Mouse (Mus musculus): ENCODE data around the gene Lhx6. TPM values are rescaled to one million over a fixed set of nuclear protein-coding genes. Genes with fewer than 3 reads are reported as not detected.
A peak's percentile ranks its signal among the peaks of the same experiment; 100 is the strongest.

Lhx6 gene
- polyA plus RNA-seq, 1 experiment from 2014 or later, result 0.94 TPM

GRCm38 (mm10) chr2:36103555-36104367, 1.4 kb downstream of the Lhx6 start:
- Histone ChIP-seq H3K4me1 (peaks cover 50% of the 10 kb centered on the region), H3K36me3 (no peaks in the 10 kb centered on the region), H3K27ac (0 out of 2 replicates have a peak overlapping the region, but pooled peaks have one; percentile 16), H3K27me3 (ENCODE audit: low read depth, poor library complexity, severe bottlenecking) (peaks cover 100% of the 10 kb centered on the region), H3K4me3 (peak overlapping the region; percentile 51), H3K9me3 (replicated peaks) (no peaks in the 10 kb centered on the region)
- DNase-seq (ENCODE audit: low spot score), result peak; percentile 75
- under 1% methylated on average over 38 of the region's 38 CpGs for WGBS

- Histone ChIP-seq H3K9me3 (replicated peaks) (no peaks in the 10 kb centered on the region), H3K4me1 (peaks cover 47% of the 10 kb centered on the region), H3K4me3 (peak overlapping the region; percentile 51), H3K27me3 (ENCODE audit: low read depth, poor library complexity, severe bottlenecking) (peaks cover 100% of the 10 kb centered on the region), H3K36me3 (no peaks in the 10 kb centered on the region), H3K27ac (no peak overlapping the region)
- WGBS, result under 1% methylated on average over 21 of the region's 21 CpGs
- DNase-seq (ENCODE audit: low spot score), result peak; percentile 53
Measured at GRCm38 (mm10) chr2:36103069-36103554, 2.1 kb downstream of the Lhx6 start.

GRCm38 (mm10) chr2:36102559-36102946, 2.7 kb downstream of the Lhx6 start:
- H3K4me3 ChIP-seq, result peak overlapping the region; percentile 51
- peaks cover 100% of the 10 kb centered on the region for H3K27me3 ChIP-seq (ENCODE audit: low read depth, poor library complexity, severe bottlenecking)
- no peak overlapping the region for H3K27ac ChIP-seq
- peaks cover 47% of the 10 kb centered on the region for H3K4me1 ChIP-seq
- under 1% methylated on average over 21 of the region's 21 CpGs for WGBS
- H3K36me3 ChIP-seq, result no peaks in the 10 kb centered on the region
- H3K9me3 ChIP-seq (replicated peaks), result no peaks in the 10 kb centered on the region
- peak; percentile 73 for DNase-seq (ENCODE audit: low spot score)

- WGBS, result 1% methylated on average over 28 of the region's 28 CpGs
- DNase-seq (ENCODE audit: low spot score), result peak; percentile 60
- H3K27me3 ChIP-seq (ENCODE audit: low read depth, poor library complexity, severe bottlenecking), result peaks cover 100% of the 10 kb centered on the region
- H3K9me3 ChIP-seq (replicated peaks), result no peaks in the 10 kb centered on the region
- H3K4me1 ChIP-seq, result peaks cover 47% of the 10 kb centered on the region
- H3K4me3 ChIP-seq, result peak overlapping the region; percentile 51
- no peaks in the 10 kb centered on the region for H3K36me3 ChIP-seq
- H3K27ac ChIP-seq, result no peak overlapping the region
Measured at GRCm38 (mm10) chr2:36101866-36102558, 3.2 kb downstream of the Lhx6 start.

GRCm38 (mm10) chr2:36099739-36100138, 5.5 kb downstream of the Lhx6 start:
- DNase-seq (ENCODE audit: low spot score), result no peak
- Histone ChIP-seq H3K4me3 (no peak overlapping the region), H3K36me3 (no peaks in the 10 kb centered on the region), H3K9me3 (replicated peaks) (no peaks in the 10 kb centered on the region), H3K27ac (no peak overlapping the region), H3K27me3 (ENCODE audit: low read depth, poor library complexity, severe bottlenecking) (peaks cover 100% of the 10 kb centered on the region), H3K4me1 (peaks cover 37% of the 10 kb centered on the region)
- WGBS, result 4% methylated on average over 6 of the region's 6 CpGs

- no peak overlapping the region for H3K4me3 ChIP-seq
- H3K27me3 ChIP-seq (ENCODE audit: low read depth, poor library complexity, severe bottlenecking), result peaks cover 100% of the 10 kb centered on the region
- peaks cover 27% of the 10 kb centered on the region for H3K4me1 ChIP-seq
- no peaks in the 10 kb centered on the region for H3K36me3 ChIP-seq
- H3K9me3 ChIP-seq (replicated peaks), result no peaks in the 10 kb centered on the region
- no peak overlapping the region for H3K27ac ChIP-seq
- DNase-seq (ENCODE audit: low spot score), result no peak
- 4% methylated on average over 5 of the region's 5 CpGs for WGBS
Measured at GRCm38 (mm10) chr2:36098021-36098420, 7.2 kb downstream of the Lhx6 start.

- Histone ChIP-seq H3K27ac (no peak overlapping the region), H3K4me1 (peaks cover 19% of the 10 kb centered on the region), H3K36me3 (no peaks in the 10 kb centered on the region), H3K9me3 (replicated peaks) (no peaks in the 10 kb centered on the region), H3K27me3 (ENCODE audit: low read depth, poor library complexity, severe bottlenecking) (peaks cover 100% of the 10 kb centered on the region), H3K4me3 (no peak overlapping the region)
- DNase-seq (ENCODE audit: low spot score), result peak; percentile 53
- WGBS, result 4% methylated on average over 18 of the region's 18 CpGs
Measured at GRCm38 (mm10) chr2:36097129-36097815, 7.9 kb downstream of the Lhx6 start.

GRCm38 (mm10) chr2:36093914-36094475, 11.2 kb downstream of the Lhx6 start:
- Histone ChIP-seq H3K27me3 (ENCODE audit: low read depth, poor library complexity, severe bottlenecking) (peaks cover 100% of the 10 kb centered on the region), H3K4me3 (no peak overlapping the region), H3K4me1 (peaks cover 20% of the 10 kb centered on the region), H3K9me3 (replicated peaks) (no peaks in the 10 kb centered on the region), H3K27ac (no peak overlapping the region), H3K36me3 (no peaks in the 10 kb centered on the region)
- WGBS, result 3% methylated on average over 31 of the region's 31 CpGs
- DNase-seq (ENCODE audit: low spot score), result peak; percentile 55

- Histone ChIP-seq H3K27me3 (ENCODE audit: low read depth, poor library complexity, severe bottlenecking) (peaks cover 100% of the 10 kb centered on the region), H3K36me3 (no peaks in the 10 kb centered on the region), H3K4me1 (peaks cover 20% of the 10 kb centered on the region), H3K27ac (no peak overlapping the region), H3K4me3 (no peak overlapping the region), H3K9me3 (replicated peaks) (no peaks in the 10 kb centered on the region)
- 14% methylated on average over 7 of the region's 7 CpGs for WGBS
- DNase-seq (ENCODE audit: low spot score), result no peak
Measured at GRCm38 (mm10) chr2:36093301-36093700, 11.9 kb downstream of the Lhx6 start.

GRCm38 (mm10) chr2:36092748-36093147, 12.5 kb downstream of the Lhx6 start:
- under 1% methylated on average over 4 of the region's 4 CpGs for WGBS
- peak; percentile 38 for DNase-seq (ENCODE audit: low spot score)

GRCm38 (mm10) chr2:36090853-36091741, 14.1 kb downstream of the Lhx6 start:
- no peaks in the 10 kb centered on the region for H3K9me3 ChIP-seq (replicated peaks)
- peak overlapping the region; percentile 56 for H3K4me3 ChIP-seq
- peaks cover 20% of the 10 kb centered on the region for H3K4me1 ChIP-seq
- no peak overlapping the region for H3K27ac ChIP-seq
- 1% methylated on average over 70 of the region's 70 CpGs for WGBS
- peak; percentile 93 for DNase-seq (ENCODE audit: low spot score)
- peaks cover 100% of the 10 kb centered on the region for H3K27me3 ChIP-seq (ENCODE audit: low read depth, poor library complexity, severe bottlenecking)
- H3K36me3 ChIP-seq, result no peaks in the 10 kb centered on the region

More at GRCm38 (mm10) chr2:36092748-36093147, 12.5 kb downstream of the Lhx6 start:
- Histone ChIP-seq H3K27me3 (ENCODE audit: low read depth, poor library complexity, severe bottlenecking) (peaks cover 100% of the 10 kb centered on the region), H3K4me1 (peaks cover 20% of the 10 kb centered on the region), H3K9me3 (replicated peaks) (no peaks in the 10 kb centered on the region), H3K4me3 (no peak overlapping the region), H3K36me3 (no peaks in the 10 kb centered on the region), H3K27ac (no peak overlapping the region)

- WGBS, result 58% methylated on average over 3 of the region's 3 CpGs
- H3K27ac ChIP-seq, result no peak overlapping the region
- H3K4me3 ChIP-seq, result no peak overlapping the region
- peaks cover 97% of the 10 kb centered on the region for H3K27me3 ChIP-seq (ENCODE audit: low read depth, poor library complexity, severe bottlenecking)
- H3K9me3 ChIP-seq (replicated peaks), result no peaks in the 10 kb centered on the region
- no peaks in the 10 kb centered on the region for H3K36me3 ChIP-seq
- H3K4me1 ChIP-seq, result peaks cover 19% of the 10 kb centered on the region
- no peak for DNase-seq (ENCODE audit: low spot score)
Measured at GRCm38 (mm10) chr2:36089190-36089589, 16.0 kb downstream of the Lhx6 start.
